Mouse (Mus musculus): ENCODE data around the gene Zfyve9. TPM values are rescaled to one million over a fixed set of nuclear protein-coding genes. Genes with fewer than 3 reads are reported as not detected.
"Not testable (repeated sequence)": the region's sequence is repeated elsewhere in the genome, so short reads cannot be mapped to it uniquely, and the experiment has no call there.

The Zfyve9 gene
- polyA plus RNA-seq, 1 experiment from 2014 or later = 3.6 TPM

GRCm38 (mm10) chr4:108721245-108721784, 59.3 kb downstream of the Zfyve9 start:
- H3K27ac ChIP-seq (ENCODE audit: poor library complexity, severe bottlenecking) = no peak overlapping the region
- H3K27me3 ChIP-seq (replicated peaks) = no peaks in the 10 kb centered on the region
- H3K9ac ChIP-seq = no peak overlapping the region
- peaks cover 27% of the 10 kb centered on the region for H3K36me3 ChIP-seq
- no peaks in the 10 kb centered on the region for H3K9me3 ChIP-seq (replicated peaks)
- no peak for ATAC-seq (ENCODE audit: insufficient number of reproducible peaks, low FRiP score)
- H3K4me3 ChIP-seq = no peak overlapping the region
- peaks cover 7% of the 10 kb centered on the region for H3K4me1 ChIP-seq (replicated peaks)
- H3K4me2 ChIP-seq = no peak overlapping the region
- 55% methylated on average over 3 of the region's 3 CpGs for WGBS

- no peak within 1 kb of the TSS for H3K4me3 ChIP-seq
- H3K27me3 ChIP-seq (replicated peaks) = no peaks in the 10 kb centered on the region
- H3K4me1 ChIP-seq (replicated peaks) = peaks cover 7% of the 10 kb centered on the region
- no peaks in the 10 kb centered on the region for H3K9me3 ChIP-seq (replicated peaks)
- no peak within 1 kb of the TSS for H3K27ac ChIP-seq (ENCODE audit: poor library complexity, severe bottlenecking)
- H3K4me2 ChIP-seq = no peak within 1 kb of the TSS
- 80% methylated on average over 5 of the region's 5 CpGs for WGBS
- H3K9ac ChIP-seq = no peak within 1 kb of the TSS
- no peak for ATAC-seq (ENCODE audit: insufficient number of reproducible peaks, low FRiP score)
- H3K36me3 ChIP-seq = peaks cover 27% of the 10 kb centered on the region
Observed at GRCm38 (mm10) chr4:108719349-108719748, 61.2 kb downstream of the Zfyve9 start, which contains the start of gene 3110021N24Rik. 3110021N24Rik (plus strand) TSS chr4:108719649.

- no peak overlapping the region for H3K9ac ChIP-seq
- no peaks in the 10 kb centered on the region for H3K4me1 ChIP-seq (replicated peaks)
- H3K9me3 ChIP-seq (replicated peaks) = no peaks in the 10 kb centered on the region
- no peak overlapping the region for H3K4me3 ChIP-seq
- H3K36me3 ChIP-seq = peaks cover 3% of the 10 kb centered on the region; the same call in 1 of the 2 replicates
- ATAC-seq (ENCODE audit: insufficient number of reproducible peaks, low FRiP score) = no peak
- H3K4me2 ChIP-seq = no peak overlapping the region
- H3K27me3 ChIP-seq (replicated peaks) = no peaks in the 10 kb centered on the region
- no peak overlapping the region for H3K27ac ChIP-seq (ENCODE audit: poor library complexity, severe bottlenecking)
- 84% methylated on average over 5 of the region's 5 CpGs for WGBS
Observed at GRCm38 (mm10) chr4:108708209-108708608, 72.4 kb downstream of the Zfyve9 start.

DNA sequence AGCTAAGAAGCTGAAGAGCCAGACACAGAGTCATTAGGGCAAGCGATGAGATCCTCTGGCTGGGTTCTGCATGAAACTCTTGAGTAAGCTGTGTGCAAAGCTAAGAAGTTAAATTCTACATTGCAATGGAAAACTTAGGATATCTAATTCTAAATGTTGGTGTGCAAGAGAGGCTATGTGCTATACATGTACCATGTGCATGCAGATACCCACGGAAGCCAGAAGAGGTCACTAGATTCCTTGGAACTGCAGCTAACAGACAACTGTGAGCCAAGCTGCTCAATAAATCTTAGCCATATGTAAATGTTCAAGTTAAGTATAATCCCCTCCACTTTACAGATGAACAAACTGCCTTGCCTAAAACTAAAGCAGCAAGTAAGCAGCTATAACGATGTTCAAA, 83.7 kb downstream of the Zfyve9 start:
- WGBS = 55% methylated on average over 3 of the region's 3 CpGs
- ATAC-seq (ENCODE audit: insufficient number of reproducible peaks, low FRiP score) = no peak
- H3K4me1 ChIP-seq (replicated peaks) = no peaks in the 10 kb centered on the region
- no peaks in the 10 kb centered on the region for H3K36me3 ChIP-seq
- H3K27ac ChIP-seq (ENCODE audit: poor library complexity, severe bottlenecking) = no peak overlapping the region
- H3K4me3 ChIP-seq = no peak overlapping the region
- no peak overlapping the region for H3K4me2 ChIP-seq
- no peaks in the 10 kb centered on the region for H3K9me3 ChIP-seq (replicated peaks)
- H3K9ac ChIP-seq = no peak overlapping the region
- H3K27me3 ChIP-seq (replicated peaks) = no peaks in the 10 kb centered on the region

- H3K9ac ChIP-seq = no peak overlapping the region
- H3K36me3 ChIP-seq = peaks cover 20% of the 10 kb centered on the region
- no peaks in the 10 kb centered on the region for H3K27me3 ChIP-seq (replicated peaks)
- no peak overlapping the region for H3K27ac ChIP-seq (ENCODE audit: poor library complexity, severe bottlenecking)
- ATAC-seq (ENCODE audit: insufficient number of reproducible peaks, low FRiP score) = no peak
- H3K9me3 ChIP-seq (replicated peaks) = no peaks in the 10 kb centered on the region
- H3K4me1 ChIP-seq (replicated peaks) = no peaks in the 10 kb centered on the region
- H3K4me2 ChIP-seq = no peak overlapping the region
- no peak overlapping the region for H3K4me3 ChIP-seq
Observed at GRCm38 (mm10) chr4:108691469-108691868, 89.1 kb downstream of the Zfyve9 start.

- ATAC-seq (ENCODE audit: insufficient number of reproducible peaks, low FRiP score) = no peak
- H3K4me1 ChIP-seq (replicated peaks) = no peaks in the 10 kb centered on the region
- H3K27me3 ChIP-seq (replicated peaks) = no peaks in the 10 kb centered on the region
- no peaks in the 10 kb centered on the region for H3K9me3 ChIP-seq (replicated peaks)
- no peak overlapping the region for H3K4me3 ChIP-seq
- no peak overlapping the region for H3K27ac ChIP-seq (ENCODE audit: poor library complexity, severe bottlenecking)
- 89% methylated on average over 3 of the region's 3 CpGs for WGBS
- H3K9ac ChIP-seq = no peak overlapping the region
- H3K36me3 ChIP-seq = peaks cover 20% of the 10 kb centered on the region
- no peak overlapping the region for H3K4me2 ChIP-seq
Observed at GRCm38 (mm10) chr4:108690479-108690878, 90.1 kb downstream of the Zfyve9 start.

- not testable (repeated sequence) for H3K9ac ChIP-seq; H3K4me1 ChIP-seq (replicated peaks); ATAC-seq (ENCODE audit: insufficient number of reproducible peaks, low FRiP score); H3K27me3 ChIP-seq (replicated peaks); H3K9me3 ChIP-seq (replicated peaks); H3K4me3 ChIP-seq; H3K4me2 ChIP-seq; H3K27ac ChIP-seq (ENCODE audit: poor library complexity, severe bottlenecking)
- 84% methylated on average over 6 of the region's 7 CpGs for WGBS
- H3K36me3 ChIP-seq = peaks cover 22% of the 10 kb centered on the region
Observed at GRCm38 (mm10) chr4:108687098-108687497, 93.5 kb downstream of the Zfyve9 start.

DNA sequence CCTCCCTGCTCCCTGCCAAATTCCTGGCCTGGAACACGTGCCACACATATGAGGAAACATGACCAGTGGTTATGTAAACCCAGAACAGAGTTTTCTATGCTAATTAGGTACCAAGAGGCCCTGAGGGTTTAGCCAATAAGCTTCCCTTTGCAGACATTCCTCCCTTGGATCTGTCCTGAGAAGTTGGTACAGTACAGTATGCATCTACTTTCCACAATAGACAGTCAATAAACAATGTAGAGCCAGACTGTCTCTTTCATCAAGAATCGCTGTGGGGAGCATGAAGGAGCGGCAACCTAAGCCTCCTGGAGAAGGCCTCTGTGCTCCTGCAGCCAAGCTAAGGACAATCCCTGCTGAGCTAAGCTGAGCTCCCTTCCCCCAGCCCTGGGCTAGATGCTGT, 94.4 kb downstream of the Zfyve9 start:
- H3K27ac ChIP-seq (ENCODE audit: poor library complexity, severe bottlenecking) = no peak overlapping the region
- H3K9ac ChIP-seq = no peak overlapping the region
- no peaks in the 10 kb centered on the region for H3K4me1 ChIP-seq (replicated peaks)
- H3K9me3 ChIP-seq (replicated peaks) = no peaks in the 10 kb centered on the region
- peaks cover 21% of the 10 kb centered on the region for H3K36me3 ChIP-seq
- H3K4me3 ChIP-seq = no peak overlapping the region
- H3K4me2 ChIP-seq = no peak overlapping the region
- no peaks in the 10 kb centered on the region for H3K27me3 ChIP-seq (replicated peaks)
- ATAC-seq (ENCODE audit: insufficient number of reproducible peaks, low FRiP score) = no peak
- 62% methylated on average over 3 of the region's 3 CpGs for WGBS

DNA sequence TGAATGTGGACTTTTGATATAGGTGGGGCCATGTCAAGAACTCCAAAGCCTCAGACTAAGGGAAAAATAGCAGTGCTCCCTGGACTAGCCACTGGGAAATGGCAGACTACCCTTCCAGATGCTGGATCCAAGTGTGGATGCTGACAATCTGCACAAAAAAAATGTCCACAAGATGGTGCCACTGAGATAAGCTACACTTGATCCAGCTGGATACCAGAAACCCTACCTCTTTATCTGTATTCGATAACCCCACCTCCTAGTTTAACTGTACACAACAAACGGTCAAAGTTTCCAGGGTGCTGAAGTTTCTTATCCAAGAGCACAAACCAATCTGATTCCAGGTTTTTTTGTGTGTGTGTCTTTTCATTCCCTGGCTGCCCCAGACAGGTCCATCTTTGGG, 116.2 kb downstream of the Zfyve9 start:
- no peak overlapping the region for H3K4me3 ChIP-seq
- no peak overlapping the region for H3K9ac ChIP-seq
- no peaks in the 10 kb centered on the region for H3K4me1 ChIP-seq (replicated peaks)
- 60% methylated on average over 2 of the region's 2 CpGs for WGBS
- no peak overlapping the region for H3K4me2 ChIP-seq
- H3K27ac ChIP-seq (ENCODE audit: poor library complexity, severe bottlenecking) = no peak overlapping the region
- no peaks in the 10 kb centered on the region for H3K9me3 ChIP-seq (replicated peaks)
- H3K27me3 ChIP-seq (replicated peaks) = no peaks in the 10 kb centered on the region
- no peak for ATAC-seq (ENCODE audit: insufficient number of reproducible peaks, low FRiP score)
- H3K36me3 ChIP-seq = peaks cover 8% of the 10 kb centered on the region

GRCm38 (mm10) chr4:108638752-108639151, 141.8 kb downstream of the Zfyve9 start:
- WGBS = 65% methylated on average over 5 of the region's 5 CpGs
- Histone ChIP-seq H3K9me3 (replicated peaks) (no peaks in the 10 kb centered on the region), H3K4me2 (no peak overlapping the region), H3K9ac (no peak overlapping the region), H3K4me3 (no peak overlapping the region), H3K27ac (ENCODE audit: poor library complexity, severe bottlenecking) (no peak overlapping the region), H3K27me3 (replicated peaks) (no peaks in the 10 kb centered on the region), H3K4me1 (replicated peaks) (no peaks in the 10 kb centered on the region), H3K36me3 (peaks cover 62% of the 10 kb centered on the region)
- no peak for ATAC-seq (ENCODE audit: insufficient number of reproducible peaks, low FRiP score)

GRCm38 (mm10) chr4:108637721-108638120, 142.9 kb downstream of the Zfyve9 start:
- ATAC-seq (ENCODE audit: insufficient number of reproducible peaks, low FRiP score) = no peak
- H3K4me2 ChIP-seq = no peak overlapping the region
- no peak overlapping the region for H3K9ac ChIP-seq
- H3K27ac ChIP-seq (ENCODE audit: poor library complexity, severe bottlenecking) = no peak overlapping the region
- no peaks in the 10 kb centered on the region for H3K4me1 ChIP-seq (replicated peaks)
- WGBS = 91% methylated on average over 3 of the region's 3 CpGs
- H3K9me3 ChIP-seq (replicated peaks) = no peaks in the 10 kb centered on the region
- H3K27me3 ChIP-seq (replicated peaks) = no peaks in the 10 kb centered on the region
- peaks cover 65% of the 10 kb centered on the region for H3K36me3 ChIP-seq
- H3K4me3 ChIP-seq = no peak overlapping the region

- Histone ChIP-seq H3K4me2 (no peak overlapping the region), H3K36me3 (peaks cover 70% of the 10 kb centered on the region), H3K9ac (no peak overlapping the region), H3K27ac (ENCODE audit: poor library complexity, severe bottlenecking) (no peak overlapping the region), H3K4me1 (replicated peaks) (no peaks in the 10 kb centered on the region), H3K27me3 (replicated peaks) (no peaks in the 10 kb centered on the region), H3K9me3 (replicated peaks) (no peaks in the 10 kb centered on the region), H3K4me3 (no peak overlapping the region)
- no peak for ATAC-seq (ENCODE audit: insufficient number of reproducible peaks, low FRiP score)
Observed at GRCm38 (mm10) chr4:108635101-108635500, 145.5 kb downstream of the Zfyve9 start.
